Mouse (Mus musculus): ENCODE data around the gene Mthfr.

Gene Mthfr

GRCm38 (mm10) chr4:148094161-148094560, 55.3 kb downstream of the Mthfr start:
- no peak for DNase-seq

- DNase-seq = no peak
Measured at GRCm38 (mm10) chr4:148095081-148095480, 56.2 kb downstream of the Mthfr start.

- DNase-seq = no peak
Measured at GRCm38 (mm10) chr4:148097936-148098335, 59.1 kb downstream of the Mthfr start.

- no peak for DNase-seq
Measured at GRCm38 (mm10) chr4:148098666-148099065, 59.8 kb downstream of the Mthfr start.

- DNase-seq = peak; percentile 52
Measured at GRCm38 (mm10) chr4:148101801-148102527, 63.1 kb downstream of the Mthfr start.

GRCm38 (mm10) chr4:148104146-148104545, 65.3 kb downstream of the Mthfr start:
- no peak for DNase-seq

GRCm38 (mm10) chr4:148107621-148108291, 68.9 kb downstream of the Mthfr start:
- peak; percentile 28 for DNase-seq

GRCm38 (mm10) chr4:148108565-148109100, 69.8 kb downstream of the Mthfr start:
- DNase-seq = no peak

Data from layer of hippocampus, adult 9-11 months (tissue).